Mouse (Mus musculus): ENCODE data around the gene Slc27a5. TPM values are rescaled to one million over a fixed set of nuclear protein-coding genes. Genes with fewer than 3 reads are reported as not detected.

The Slc27a5 gene
- 0.57 TPM in 1 of 2 replicates, not detected in the other for polyA plus RNA-seq (2015; fragmentation: Nextera tagmentation; extraction: Ambion mirVana)

DNA sequence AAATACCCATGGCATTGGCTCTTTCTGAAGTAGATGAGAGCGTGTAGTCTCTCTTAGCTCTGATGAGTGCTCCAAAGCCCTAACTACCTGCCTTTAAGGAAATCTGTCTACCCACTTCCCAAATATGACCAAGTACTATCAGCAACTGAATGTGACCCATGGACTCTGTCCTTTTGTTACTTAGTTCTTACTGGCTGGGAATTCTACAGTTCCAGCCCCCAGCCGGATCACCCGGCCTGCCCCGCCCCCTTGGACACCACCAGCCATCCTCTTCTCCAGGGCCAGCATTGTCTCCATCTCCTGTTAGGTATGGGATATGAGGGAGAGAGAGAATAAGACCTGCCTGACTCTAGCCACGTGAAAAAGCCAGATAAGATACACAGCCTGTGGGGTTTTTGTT, at the start of gene Slc27a5:
Gene Slc27a5 (minus strand): TSS at position 140 of the 400 bp plus-strand sequence.
- ATAC-seq (ENCODE audit: low read depth): no peak
- Histone ChIP-seq H3K4me1 (replicated peaks; ENCODE audit: control insufficient read depth, insufficient read depth, low read length) (no peaks in the 10 kb centered on the region), H3K4me2 (ENCODE audit: low read depth, low read length) (no peak within 1 kb of the TSS), H3K36me3 (ENCODE audit: control insufficient read depth, insufficient read depth, low read length) (no peaks in the 10 kb centered on the region), H3K27ac (ENCODE audit: low read length) (no peak within 1 kb of the TSS), H3K9me3 (ENCODE audit: control insufficient read depth, low read length) (no peaks in the 10 kb centered on the region), H3K27me3 (ENCODE audit: control insufficient read depth, insufficient read depth, low read depth, low read length) (no peaks in the 10 kb centered on the region), H3K4me3 (ENCODE audit: low read length) (no peak within 1 kb of the TSS), H3K9ac (ENCODE audit: low read length) (no peak within 1 kb of the TSS)
- WGBS: 70% methylated on average over 5 of the region's 5 CpGs

DNA sequence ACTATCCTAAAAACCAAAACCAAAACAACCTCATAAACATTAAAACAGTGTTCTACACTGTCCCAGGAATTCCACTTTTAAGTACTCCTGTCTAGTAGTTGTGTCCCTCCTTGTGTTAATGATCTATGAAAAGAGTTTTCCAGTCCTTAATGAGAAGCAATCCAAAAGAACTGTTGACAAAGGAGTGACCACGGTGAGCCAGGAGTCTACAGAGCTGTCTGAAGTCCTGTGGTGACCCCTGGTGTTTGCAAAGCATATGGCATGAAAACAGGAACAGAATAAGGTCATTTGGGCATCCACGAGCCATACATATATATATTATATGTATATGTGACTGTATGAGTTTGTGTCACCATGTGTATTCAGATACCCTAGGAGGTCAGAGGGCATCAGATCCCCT, 48.1 kb upstream of the Slc27a5 start:
- peaks cover 13% of the 10 kb centered on the region for H3K4me1 ChIP-seq (replicated peaks; ENCODE audit: control insufficient read depth, insufficient read depth, low read length)
- ATAC-seq (ENCODE audit: low read depth): peak; percentile 68
- no peak overlapping the region for H3K4me2 ChIP-seq (ENCODE audit: low read depth, low read length)
- peaks cover 33% of the 10 kb centered on the region for H3K27me3 ChIP-seq (ENCODE audit: control insufficient read depth, insufficient read depth, low read depth, low read length)
- no peaks in the 10 kb centered on the region for H3K36me3 ChIP-seq (ENCODE audit: control insufficient read depth, insufficient read depth, low read length)
- no peak overlapping the region for H3K9ac ChIP-seq (ENCODE audit: low read length)
- no peak overlapping the region for H3K4me3 ChIP-seq (ENCODE audit: low read length)
- H3K9me3 ChIP-seq (ENCODE audit: control insufficient read depth, low read length): peaks cover 8% of the 10 kb centered on the region
- H3K27ac ChIP-seq (ENCODE audit: low read length): no peak overlapping the region
- WGBS: 1% methylated on average over 2 of the region's 2 CpGs

DNA sequence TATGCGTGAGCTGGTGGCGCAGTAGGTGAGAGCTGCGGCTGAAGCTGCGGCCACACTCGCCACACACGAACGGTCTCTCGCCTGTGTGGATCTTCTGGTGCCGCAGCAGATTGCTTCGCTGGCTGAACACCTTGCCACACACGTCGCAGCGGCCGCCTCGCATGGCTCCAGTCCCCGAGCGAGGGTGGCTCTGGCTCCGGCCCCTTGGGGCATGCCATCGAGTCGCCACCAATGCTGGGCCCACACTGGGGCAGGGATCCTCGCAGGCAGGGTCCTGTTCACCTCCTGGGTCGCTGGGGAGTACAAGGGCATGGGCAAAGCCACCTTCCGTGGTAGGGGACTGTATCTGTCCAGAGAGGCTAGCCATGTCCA, 46.2 kb upstream of the Slc27a5 start:
- peaks cover 14% of the 10 kb centered on the region for H3K4me1 ChIP-seq (replicated peaks; ENCODE audit: control insufficient read depth, insufficient read depth, low read length)
- peaks cover 33% of the 10 kb centered on the region for H3K27me3 ChIP-seq (ENCODE audit: control insufficient read depth, insufficient read depth, low read depth, low read length)
- no peaks in the 10 kb centered on the region for H3K36me3 ChIP-seq (ENCODE audit: control insufficient read depth, insufficient read depth, low read length)
- peak overlapping the region; percentile 65 for H3K9ac ChIP-seq (ENCODE audit: low read length)
- 3% methylated on average over 23 of the region's 23 CpGs for WGBS
- ATAC-seq (ENCODE audit: low read depth): peak; percentile 8; the same call in 1 of the 2 replicates
- H3K27ac ChIP-seq (ENCODE audit: low read length): no peak overlapping the region
- peaks cover 8% of the 10 kb centered on the region for H3K9me3 ChIP-seq (ENCODE audit: control insufficient read depth, low read length)
- H3K4me3 ChIP-seq (ENCODE audit: low read length): peak overlapping the region; percentile 55
- H3K4me2 ChIP-seq (ENCODE audit: low read depth, low read length): peak overlapping the region; percentile 93

DNA sequence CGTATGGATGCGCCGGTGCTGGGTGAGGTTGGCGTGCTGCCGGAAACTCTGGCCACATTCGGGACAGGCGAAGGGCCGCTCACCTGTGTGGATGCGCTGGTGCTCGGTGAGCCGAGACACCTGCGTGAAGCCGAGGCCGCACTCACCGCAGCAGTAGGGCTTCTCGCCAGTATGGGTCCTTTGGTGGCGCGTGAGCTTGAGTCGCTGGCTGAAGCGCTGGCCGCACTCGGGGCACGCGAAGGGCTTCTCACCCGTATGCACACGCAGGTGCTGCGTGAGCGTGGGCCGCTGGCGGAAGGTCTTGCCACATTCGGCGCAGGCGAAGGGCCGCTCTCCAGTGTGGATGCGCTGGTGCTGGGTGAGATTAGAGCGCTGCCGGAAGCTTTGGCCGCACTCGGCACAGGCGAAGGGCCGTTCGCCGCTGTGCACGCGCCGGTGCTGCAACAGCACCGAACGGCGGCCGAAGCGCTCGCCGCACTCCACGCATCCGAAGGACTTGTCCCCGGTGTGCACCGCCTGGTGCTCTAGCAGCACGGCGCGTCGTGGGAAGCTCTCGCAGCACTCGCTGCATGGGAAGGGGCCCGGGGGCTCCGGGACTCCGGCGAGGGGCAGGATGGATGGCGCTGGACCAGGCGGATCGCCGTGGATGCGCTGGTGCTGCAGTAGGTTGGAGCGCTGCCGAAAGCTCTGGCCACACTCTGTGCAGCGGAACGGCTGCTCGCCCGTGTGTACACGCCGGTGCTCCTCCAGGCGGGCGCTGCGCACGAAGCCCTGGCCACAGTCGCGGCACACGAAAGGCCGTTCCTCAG, 45.7 kb upstream of the Slc27a5 start:
- peaks cover 8% of the 10 kb centered on the region for H3K9me3 ChIP-seq (ENCODE audit: control insufficient read depth, low read length)
- peaks cover 33% of the 10 kb centered on the region for H3K27me3 ChIP-seq (ENCODE audit: control insufficient read depth, insufficient read depth, low read depth, low read length)
- no peak overlapping the region for H3K27ac ChIP-seq (ENCODE audit: low read length)
- WGBS: 6% methylated on average over 88 of the region's 88 CpGs
- peak overlapping the region; percentile 65 for H3K9ac ChIP-seq (ENCODE audit: low read length)
- peak; percentile 21 for ATAC-seq (ENCODE audit: low read depth)
- H3K4me3 ChIP-seq (ENCODE audit: low read length): peak overlapping the region; percentile 55
- H3K4me1 ChIP-seq (replicated peaks; ENCODE audit: control insufficient read depth, insufficient read depth, low read length): peaks cover 20% of the 10 kb centered on the region
- H3K36me3 ChIP-seq (ENCODE audit: control insufficient read depth, insufficient read depth, low read length): no peaks in the 10 kb centered on the region
- peak overlapping the region; percentile 93 for H3K4me2 ChIP-seq (ENCODE audit: low read depth, low read length)

DNA sequence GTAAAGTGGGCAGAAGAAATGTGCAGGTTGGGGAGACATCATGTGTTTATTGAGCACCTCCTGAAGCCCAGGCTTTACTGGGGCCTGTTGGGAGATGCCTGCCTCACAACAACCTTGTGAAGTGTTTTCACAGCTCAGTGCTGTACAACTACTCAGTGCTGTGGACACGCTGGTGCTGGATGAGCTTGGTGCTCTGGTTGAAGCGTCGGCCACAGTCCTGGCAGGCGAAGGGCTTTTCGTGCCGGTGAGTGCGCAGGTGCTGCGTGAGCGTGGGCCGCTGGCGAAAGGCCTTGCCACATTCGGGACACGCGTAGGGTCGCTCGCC, 45.1 kb upstream of the Slc27a5 start:
- Histone ChIP-seq H3K36me3 (ENCODE audit: control insufficient read depth, insufficient read depth, low read length) (no peaks in the 10 kb centered on the region), H3K9ac (ENCODE audit: low read length) (peak overlapping the region; percentile 65; the same call in 1 of the 2 replicates), H3K9me3 (ENCODE audit: control insufficient read depth, low read length) (peaks cover 8% of the 10 kb centered on the region), H3K4me2 (ENCODE audit: low read depth, low read length) (peak overlapping the region; percentile 93; the same call in 1 of the 2 replicates), H3K27ac (ENCODE audit: low read length) (no peak overlapping the region), H3K27me3 (ENCODE audit: control insufficient read depth, insufficient read depth, low read depth, low read length) (peaks cover 33% of the 10 kb centered on the region), H3K4me1 (replicated peaks; ENCODE audit: control insufficient read depth, insufficient read depth, low read length) (peaks cover 20% of the 10 kb centered on the region), H3K4me3 (ENCODE audit: low read length) (peak overlapping the region; percentile 55; the same call in 1 of the 2 replicates)
- 46% methylated on average over 16 of the region's 16 CpGs for WGBS
- ATAC-seq (ENCODE audit: low read depth): no peak

DNA sequence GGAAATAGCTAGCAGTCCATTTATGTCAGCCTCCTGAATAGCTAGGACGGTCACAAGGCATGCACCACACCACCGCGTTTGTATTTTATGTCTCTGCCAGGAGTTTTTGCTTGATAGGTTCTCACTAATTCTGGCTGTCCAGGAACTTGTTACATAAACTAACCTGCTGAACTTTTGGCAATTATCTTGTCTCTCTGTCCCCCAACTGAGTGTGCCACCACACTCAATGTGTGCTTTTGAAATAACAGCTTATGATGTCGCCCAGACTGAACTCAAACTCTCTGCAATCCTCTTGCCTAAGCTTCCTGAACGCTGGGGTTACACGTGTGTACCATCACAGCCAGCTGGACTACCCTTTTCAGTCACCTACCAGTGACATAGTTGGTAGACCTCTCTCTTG, 44.5 kb upstream of the Slc27a5 start:
- no peak overlapping the region for H3K4me3 ChIP-seq (ENCODE audit: low read length)
- no peak overlapping the region for H3K4me2 ChIP-seq (ENCODE audit: low read depth, low read length)
- 73% methylated on average over 6 of the region's 6 CpGs for WGBS
- no peak for ATAC-seq (ENCODE audit: low read depth)
- peaks cover 20% of the 10 kb centered on the region for H3K4me1 ChIP-seq (replicated peaks; ENCODE audit: control insufficient read depth, insufficient read depth, low read length)
- peaks cover 8% of the 10 kb centered on the region for H3K9me3 ChIP-seq (ENCODE audit: control insufficient read depth, low read length)
- peaks cover 33% of the 10 kb centered on the region for H3K27me3 ChIP-seq (ENCODE audit: control insufficient read depth, insufficient read depth, low read depth, low read length)
- H3K27ac ChIP-seq (ENCODE audit: low read length): no peak overlapping the region
- H3K36me3 ChIP-seq (ENCODE audit: control insufficient read depth, insufficient read depth, low read length): no peaks in the 10 kb centered on the region
- no peak overlapping the region for H3K9ac ChIP-seq (ENCODE audit: low read length)

DNA sequence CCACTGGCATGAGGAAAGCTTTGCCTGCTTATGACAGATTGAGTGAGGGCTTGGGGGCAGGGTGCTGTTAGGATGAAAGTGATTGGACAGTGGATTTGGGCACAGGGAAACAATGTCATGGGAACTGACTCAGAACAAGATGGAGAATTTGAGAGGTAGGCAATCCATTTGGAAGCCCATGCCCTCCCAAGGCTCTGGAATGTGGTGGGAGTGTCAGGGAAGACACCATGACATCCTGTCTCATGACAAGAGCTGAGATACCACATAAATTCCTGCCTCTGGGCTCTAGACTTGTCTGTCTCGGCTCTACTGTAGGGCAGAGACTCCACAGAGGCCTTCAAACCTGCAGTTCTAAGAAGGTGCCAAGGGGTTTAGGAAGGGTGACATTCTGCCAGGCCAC, 43.3 kb upstream of the Slc27a5 start:
- no peak overlapping the region for H3K9ac ChIP-seq (ENCODE audit: low read length)
- no peak for ATAC-seq (ENCODE audit: low read depth)
- no peak overlapping the region for H3K4me3 ChIP-seq (ENCODE audit: low read length)
- H3K4me1 ChIP-seq (replicated peaks; ENCODE audit: control insufficient read depth, insufficient read depth, low read length): peaks cover 27% of the 10 kb centered on the region
- H3K4me2 ChIP-seq (ENCODE audit: low read depth, low read length): no peak overlapping the region
- peaks cover 8% of the 10 kb centered on the region for H3K9me3 ChIP-seq (ENCODE audit: control insufficient read depth, low read length)
- H3K27ac ChIP-seq (ENCODE audit: low read length): no peak overlapping the region
- 47% methylated on average over 1 of the region's 1 CpGs for WGBS
- peaks cover 33% of the 10 kb centered on the region for H3K27me3 ChIP-seq (ENCODE audit: control insufficient read depth, insufficient read depth, low read depth, low read length)
- H3K36me3 ChIP-seq (ENCODE audit: control insufficient read depth, insufficient read depth, low read length): peaks cover 2% of the 10 kb centered on the region; the same call in 1 of the 2 replicates

DNA sequence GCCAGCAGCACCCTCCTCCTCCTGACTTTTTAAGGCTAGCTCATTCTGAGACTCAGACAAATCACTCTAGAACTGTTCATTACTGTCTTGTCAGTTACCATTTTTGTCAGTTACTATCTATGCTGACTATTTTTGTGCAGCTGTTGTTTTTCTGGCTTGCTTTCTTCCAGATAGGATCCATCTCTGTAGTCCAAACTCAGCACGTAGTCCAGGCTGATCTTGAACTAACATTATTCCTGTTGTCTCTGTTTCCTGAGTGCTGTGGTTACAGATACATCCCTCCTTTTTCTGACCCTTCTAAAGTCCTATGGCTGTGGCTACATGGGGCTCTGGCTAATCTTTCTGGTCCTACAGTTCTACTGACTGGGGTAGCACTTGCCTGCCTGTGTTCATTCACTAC, 41.2 kb upstream of the Slc27a5 start:
- peak overlapping the region; percentile 91 for H3K4me2 ChIP-seq (ENCODE audit: low read depth, low read length)
- peak overlapping the region; percentile 83; the same call in 1 of the 2 replicates for H3K4me3 ChIP-seq (ENCODE audit: low read length)
- peak overlapping the region; percentile 97 for H3K9ac ChIP-seq (ENCODE audit: low read length)
- 68% methylated on average over 1 of the region's 1 CpGs for WGBS
- peaks cover 8% of the 10 kb centered on the region for H3K9me3 ChIP-seq (ENCODE audit: control insufficient read depth, low read length)
- peaks cover 21% of the 10 kb centered on the region for H3K27me3 ChIP-seq (ENCODE audit: control insufficient read depth, insufficient read depth, low read depth, low read length)
- H3K4me1 ChIP-seq (replicated peaks; ENCODE audit: control insufficient read depth, insufficient read depth, low read length): peaks cover 29% of the 10 kb centered on the region
- no peak for ATAC-seq (ENCODE audit: low read depth)
- H3K27ac ChIP-seq (ENCODE audit: low read length): no peak overlapping the region
- peaks cover 14% of the 10 kb centered on the region for H3K36me3 ChIP-seq (ENCODE audit: control insufficient read depth, insufficient read depth, low read length)

DNA sequence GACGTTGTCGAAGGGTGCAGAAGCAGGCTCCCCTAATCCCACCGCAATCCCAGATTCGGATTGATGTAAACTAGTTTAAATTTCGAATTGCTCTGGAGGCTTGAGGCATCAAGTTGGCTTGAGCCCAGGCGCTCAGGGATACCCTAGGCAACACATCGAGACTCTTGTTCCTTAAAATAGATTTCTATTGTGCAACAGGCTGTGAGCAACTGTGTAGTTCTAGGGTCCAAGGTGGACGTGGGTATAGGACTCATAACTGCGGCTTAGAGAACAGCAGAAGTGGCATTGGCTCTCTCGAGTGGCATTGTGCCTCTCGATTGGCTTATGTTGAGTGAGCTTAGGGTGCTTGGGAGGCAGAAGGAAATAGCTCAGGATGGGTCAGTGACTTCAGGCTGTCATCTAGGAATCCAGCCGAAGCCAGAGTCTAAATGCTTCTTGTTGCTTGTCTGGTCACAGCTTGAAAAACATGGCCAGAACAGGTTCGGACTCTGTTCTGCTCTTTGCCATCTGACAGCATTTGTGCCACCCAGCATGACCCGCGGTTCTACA, 40.7 kb upstream of the Slc27a5 start:
- Histone ChIP-seq H3K36me3 (ENCODE audit: control insufficient read depth, insufficient read depth, low read length) (peaks cover 14% of the 10 kb centered on the region), H3K4me3 (ENCODE audit: low read length) (peak overlapping the region; percentile 83), H3K27ac (ENCODE audit: low read length) (peak overlapping the region; percentile 100), H3K4me1 (replicated peaks; ENCODE audit: control insufficient read depth, insufficient read depth, low read length) (peaks cover 27% of the 10 kb centered on the region), H3K9ac (ENCODE audit: low read length) (peak overlapping the region; percentile 97), H3K4me2 (ENCODE audit: low read depth, low read length) (peak overlapping the region; percentile 91), H3K9me3 (ENCODE audit: control insufficient read depth, low read length) (peaks cover 8% of the 10 kb centered on the region), H3K27me3 (ENCODE audit: control insufficient read depth, insufficient read depth, low read depth, low read length) (peaks cover 16% of the 10 kb centered on the region)
- ATAC-seq (ENCODE audit: low read depth): no peak
- WGBS: 13% methylated on average over 15 of the region's 15 CpGs

All from lung, embryonic 16.5 days (tissue).